Mouse (Mus musculus) right cerebral cortex, postnatal 10 days (tissue): ENCODE results near the gene Ubb.

Source experiments
- DNase-seq, 2 experiments: peaks; one replicate each; pipeline ENCODE4 v3.0.0; 2021; ENCODE audit warnings: low spot score in 2 of 2

Ubb gene

GRCm38 (mm10) chr11:62584671-62585206 is 33.8 kb downstream of the Ubb start:
- DNase-seq, result no peak

- no peak for DNase-seq
These were observed 36.1 kb downstream of the Ubb start for GRCm38 (mm10) chr11:62587034-62587433.

- DNase-seq, result no peak
These were observed 38.4 kb downstream of the Ubb start for GRCm38 (mm10) chr11:62589391-62589790.

GRCm38 (mm10) chr11:62591026-62591425 is 40.1 kb downstream of the Ubb start:
- no peak for DNase-seq

- no peak for DNase-seq
These were observed 41.1 kb downstream of the Ubb start for GRCm38 (mm10) chr11:62591904-62592575.

GRCm38 (mm10) chr11:62598571-62598970 is 47.6 kb downstream of the Ubb start:
- no peak for DNase-seq

GRCm38 (mm10) chr11:62601732-62602618 is 51.0 kb downstream of the Ubb start:
- no peak for DNase-seq
